Mouse (Mus musculus): ENCODE data around the gene Rbks. TPM values are rescaled to one million over a fixed set of nuclear protein-coding genes. Genes with fewer than 3 reads are reported as not detected.

Rbks gene
- polyA plus RNA-seq (2014; fragmentation: Nextera tagmentation; extraction: Ambion mirVana) = 7.8 and 8.5 TPM in 2 replicates

- no peak for DNase-seq (ENCODE audit: low spot score)
- Histone ChIP-seq H3K4me2 (ENCODE audit: low read length) (peak within 1 kb of the TSS; percentile 71), H3K27ac (ENCODE audit: low read depth) (peak within 1 kb of the TSS; percentile 94), H3K9me3 (ENCODE audit: control insufficient read depth, low read length) (no peaks in the 10 kb centered on the region), H3K36me3 (ENCODE audit: control insufficient read depth, insufficient read depth, low read length) (peaks cover 4% of the 10 kb centered on the region; the same call in 1 of the 2 replicates), H3K4me3 (ENCODE audit: low read depth, low read length) (peak within 1 kb of the TSS; percentile 78), H3K9ac (ENCODE audit: low read length) (peak within 1 kb of the TSS; percentile 84), H3K4me1 (replicated peaks; ENCODE audit: control insufficient read depth, insufficient read depth, low read length) (0 out of 2 replicates have a peak, but pooled peaks cover 7% of the 10 kb centered on the region), H3K27me3 (replicated peaks; ENCODE audit: control insufficient read depth, insufficient read depth, low read length) (no peaks in the 10 kb centered on the region)
- WGBS = 10% methylated on average over 18 of the region's 18 CpGs
- no peak; the same call in 1 of the 2 replicates for ATAC-seq (replicated peaks; ENCODE audit: low FRiP score, low TSS enrichment, low read depth)
Observed at GRCm38 (mm10) chr5:31696971-31697643, at the start of gene Rbks. TSS of gene Rbks (minus strand) at chr5:31697627.

- no peak overlapping the region for H3K4me3 ChIP-seq (ENCODE audit: low read depth, low read length)
Observed at GRCm38 (mm10) chr5:31742521-31743031, 45.1 kb upstream of the Rbks start.

GRCm38 (mm10) chr5:31741931-31742330 lies 44.5 kb upstream of the Rbks start:
- Histone ChIP-seq H3K4me2 (ENCODE audit: low read length) (no peak overlapping the region), H3K4me3 (ENCODE audit: low read depth, low read length) (no peak overlapping the region), H3K27me3 (replicated peaks; ENCODE audit: control insufficient read depth, insufficient read depth, low read length) (no peaks in the 10 kb centered on the region), H3K4me1 (replicated peaks; ENCODE audit: control insufficient read depth, insufficient read depth, low read length) (no peaks in the 10 kb centered on the region), H3K9me3 (ENCODE audit: control insufficient read depth, low read length) (no peaks in the 10 kb centered on the region), H3K36me3 (ENCODE audit: control insufficient read depth, insufficient read depth, low read length) (no peaks in the 10 kb centered on the region), H3K27ac (ENCODE audit: low read depth) (no peak overlapping the region), H3K9ac (ENCODE audit: low read length) (no peak overlapping the region)
- ATAC-seq (replicated peaks; ENCODE audit: low FRiP score, low TSS enrichment, low read depth) (no peak), DNase-seq (ENCODE audit: low spot score) (no peak)
- 100% methylated on average over 1 of the region's 1 CpGs for WGBS

More at GRCm38 (mm10) chr5:31742521-31743031, 45.1 kb upstream of the Rbks start:
- H3K27ac ChIP-seq (ENCODE audit: low read depth) = no peak overlapping the region
- H3K4me1 ChIP-seq (replicated peaks; ENCODE audit: control insufficient read depth, insufficient read depth, low read length) = no peaks in the 10 kb centered on the region
- no peaks in the 10 kb centered on the region for H3K36me3 ChIP-seq (ENCODE audit: control insufficient read depth, insufficient read depth, low read length)
- no peak overlapping the region for H3K4me2 ChIP-seq (ENCODE audit: low read length)
- DNase-seq (ENCODE audit: low spot score) (no peak), ATAC-seq (replicated peaks; ENCODE audit: low FRiP score, low TSS enrichment, low read depth) (no peak)
- no peaks in the 10 kb centered on the region for H3K27me3 ChIP-seq (replicated peaks; ENCODE audit: control insufficient read depth, insufficient read depth, low read length)
- no peaks in the 10 kb centered on the region for H3K9me3 ChIP-seq (ENCODE audit: control insufficient read depth, low read length)
- H3K9ac ChIP-seq (ENCODE audit: low read length) = no peak overlapping the region
- 73% methylated on average over 4 of the region's 4 CpGs for WGBS

- WGBS = 45% methylated on average over 3 of the region's 3 CpGs
- Histone ChIP-seq H3K9ac (ENCODE audit: low read length) (no peak overlapping the region), H3K27ac (ENCODE audit: low read depth) (no peak overlapping the region), H3K9me3 (ENCODE audit: control insufficient read depth, low read length) (no peaks in the 10 kb centered on the region), H3K4me3 (ENCODE audit: low read depth, low read length) (no peak overlapping the region), H3K27me3 (replicated peaks; ENCODE audit: control insufficient read depth, insufficient read depth, low read length) (no peaks in the 10 kb centered on the region), H3K4me2 (ENCODE audit: low read length) (no peak overlapping the region), H3K4me1 (replicated peaks; ENCODE audit: control insufficient read depth, insufficient read depth, low read length) (no peaks in the 10 kb centered on the region), H3K36me3 (ENCODE audit: control insufficient read depth, insufficient read depth, low read length) (no peaks in the 10 kb centered on the region)
- ATAC-seq (replicated peaks; ENCODE audit: low FRiP score, low TSS enrichment, low read depth) = no peak
- no peak for DNase-seq (ENCODE audit: low spot score)
Observed at GRCm38 (mm10) chr5:31732644-31733338, 35.4 kb upstream of the Rbks start.

- Histone ChIP-seq H3K9ac (ENCODE audit: low read length) (no peak overlapping the region), H3K4me3 (ENCODE audit: low read depth, low read length) (no peak overlapping the region), H3K27ac (ENCODE audit: low read depth) (no peak overlapping the region), H3K4me2 (ENCODE audit: low read length) (no peak overlapping the region), H3K4me1 (replicated peaks; ENCODE audit: control insufficient read depth, insufficient read depth, low read length) (no peaks in the 10 kb centered on the region), H3K27me3 (replicated peaks; ENCODE audit: control insufficient read depth, insufficient read depth, low read length) (no peaks in the 10 kb centered on the region), H3K36me3 (ENCODE audit: control insufficient read depth, insufficient read depth, low read length) (no peaks in the 10 kb centered on the region), H3K9me3 (ENCODE audit: control insufficient read depth, low read length) (no peaks in the 10 kb centered on the region)
- WGBS = 81% methylated on average over 5 of the region's 5 CpGs
- ATAC-seq (replicated peaks; ENCODE audit: low FRiP score, low TSS enrichment, low read depth) = no peak
- no peak for DNase-seq (ENCODE audit: low spot score)
Observed at GRCm38 (mm10) chr5:31727456-31727855, 30.0 kb upstream of the Rbks start.

- 88% methylated on average over 2 of the region's 2 CpGs for WGBS
- H3K9ac ChIP-seq (ENCODE audit: low read length) = no peak overlapping the region
- H3K9me3 ChIP-seq (ENCODE audit: control insufficient read depth, low read length) = no peaks in the 10 kb centered on the region
- no peaks in the 10 kb centered on the region for H3K36me3 ChIP-seq (ENCODE audit: control insufficient read depth, insufficient read depth, low read length)
- H3K4me1 ChIP-seq (replicated peaks; ENCODE audit: control insufficient read depth, insufficient read depth, low read length) = no peaks in the 10 kb centered on the region
- H3K27ac ChIP-seq (ENCODE audit: low read depth) = no peak overlapping the region
- no peak overlapping the region for H3K4me3 ChIP-seq (ENCODE audit: low read depth, low read length)
- no peaks in the 10 kb centered on the region for H3K27me3 ChIP-seq (replicated peaks; ENCODE audit: control insufficient read depth, insufficient read depth, low read length)
- H3K4me2 ChIP-seq (ENCODE audit: low read length) = no peak overlapping the region
- ATAC-seq (replicated peaks; ENCODE audit: low FRiP score, low TSS enrichment, low read depth) = no peak
- no peak for DNase-seq (ENCODE audit: low spot score)
Observed at GRCm38 (mm10) chr5:31725885-31726284, 28.5 kb upstream of the Rbks start.

- no peak overlapping the region for H3K4me3 ChIP-seq (ENCODE audit: low read depth, low read length)
- no peak overlapping the region for H3K4me2 ChIP-seq (ENCODE audit: low read length)
- ATAC-seq (replicated peaks; ENCODE audit: low FRiP score, low TSS enrichment, low read depth) (no peak), DNase-seq (ENCODE audit: low spot score) (no peak)
- H3K27me3 ChIP-seq (replicated peaks; ENCODE audit: control insufficient read depth, insufficient read depth, low read length) = no peaks in the 10 kb centered on the region
- H3K27ac ChIP-seq (ENCODE audit: low read depth) = no peak overlapping the region
- 69% methylated on average over 6 of the region's 6 CpGs for WGBS
- no peaks in the 10 kb centered on the region for H3K36me3 ChIP-seq (ENCODE audit: control insufficient read depth, insufficient read depth, low read length)
- no peaks in the 10 kb centered on the region for H3K4me1 ChIP-seq (replicated peaks; ENCODE audit: control insufficient read depth, insufficient read depth, low read length)
- no peak overlapping the region for H3K9ac ChIP-seq (ENCODE audit: low read length)
- no peaks in the 10 kb centered on the region for H3K9me3 ChIP-seq (ENCODE audit: control insufficient read depth, low read length)
Observed at GRCm38 (mm10) chr5:31724519-31724918, 27.1 kb upstream of the Rbks start.

- Histone ChIP-seq H3K27me3 (replicated peaks; ENCODE audit: control insufficient read depth, insufficient read depth, low read length) (no peaks in the 10 kb centered on the region), H3K4me3 (ENCODE audit: low read depth, low read length) (no peak overlapping the region), H3K9me3 (ENCODE audit: control insufficient read depth, low read length) (no peaks in the 10 kb centered on the region), H3K4me1 (replicated peaks; ENCODE audit: control insufficient read depth, insufficient read depth, low read length) (0 out of 2 replicates have a peak, but pooled peaks cover 6% of the 10 kb centered on the region), H3K9ac (ENCODE audit: low read length) (no peak overlapping the region), H3K27ac (ENCODE audit: low read depth) (no peak overlapping the region; the same call in 1 of the 2 replicates), H3K4me2 (ENCODE audit: low read length) (no peak overlapping the region), H3K36me3 (ENCODE audit: control insufficient read depth, insufficient read depth, low read length) (no peaks in the 10 kb centered on the region)
- 48% methylated on average over 4 of the region's 4 CpGs for WGBS
- no peak for DNase-seq (ENCODE audit: low spot score)
- ATAC-seq (replicated peaks; ENCODE audit: low FRiP score, low TSS enrichment, low read depth) = no peak
Observed at GRCm38 (mm10) chr5:31715486-31716150, 18.2 kb upstream of the Rbks start.
